Mouse (Mus musculus): ENCODE measurements around the gene Tcf20. TPM values are rescaled to one million over a fixed set of nuclear protein-coding genes. Genes with fewer than 3 reads are reported as not detected.

Gene Tcf20
- total and polyA plus RNA-seq, 3 experiments, result 34.7 to 92.0 (median 91.8) TPM

Other genes starting within 250 kb of the Tcf20 start
- not detected in 2 replicates for gene Cyp2d40, start 223.7 kb downstream of the Tcf20 start, total RNA-seq (2012; rRNA removed)
- gene Cyp2d40, start 223.7 kb downstream of the Tcf20 start, polyA plus RNA-seq (2012; ENCODE audit: insufficient read depth in 1 of 2, insufficient read length in 2 of 2, low read depth in 1 of 2, low replicate concordance in 2 of 2, missing spikeins in 1 of 2), result not detected
- not detected in 2 replicates for gene Cyp2d26, start 193.6 kb downstream of the Tcf20 start, total RNA-seq (2012; rRNA removed)
- not detected for gene Cyp2d26, start 193.6 kb downstream of the Tcf20 start, polyA plus RNA-seq (2012; ENCODE audit: insufficient read depth in 1 of 2, insufficient read length in 2 of 2, low read depth in 1 of 2, low replicate concordance in 2 of 2, missing spikeins in 1 of 2)
- gene Nfam1, start 45.4 kb upstream of the Tcf20 start, total RNA-seq (2012; rRNA removed), result 4.8 and 7.4 TPM in 2 replicates
- gene Nfam1, start 45.4 kb upstream of the Tcf20 start, polyA plus RNA-seq (2012; ENCODE audit: insufficient read depth in 1 of 2, insufficient read length in 2 of 2, low read depth in 1 of 2, low replicate concordance in 2 of 2, missing spikeins in 1 of 2), result 10 to 100 TPM in 1 of 2 experiments, not detected in 1; 10.5 TPM
- gene Serhl, start 101.6 kb upstream of the Tcf20 start, total RNA-seq (2012; rRNA removed), result 19.5 and 19.6 TPM in 2 replicates
- gene Serhl, start 101.6 kb upstream of the Tcf20 start, polyA plus RNA-seq (2012; ENCODE audit: insufficient read depth in 1 of 2, insufficient read length in 2 of 2, low read depth in 1 of 2, low replicate concordance in 2 of 2, missing spikeins in 1 of 2), result 10 to 100 TPM in 1 of 2 experiments, not detected in 1; 57.3 TPM
- 134 and 155 TPM in 2 replicates for gene Rrp7a, start 134.9 kb upstream of the Tcf20 start, total RNA-seq (2012; rRNA removed)
- 100 to 1,000 TPM; 283 to 483 TPM for gene Rrp7a, start 134.9 kb upstream of the Tcf20 start, polyA plus RNA-seq (2012; ENCODE audit: insufficient read depth in 1 of 2, insufficient read length in 2 of 2, low read depth in 1 of 2, low replicate concordance in 2 of 2, missing spikeins in 1 of 2)
- gene Poldip3, start 161.5 kb upstream of the Tcf20 start, total RNA-seq (2012; rRNA removed), result 104 and 113 TPM in 2 replicates
- 100 to 1,000 TPM in 1 of 2 experiments, not detected in 1; 123 TPM for gene Poldip3, start 161.5 kb upstream of the Tcf20 start, polyA plus RNA-seq (2012; ENCODE audit: insufficient read depth in 1 of 2, insufficient read length in 2 of 2, low read depth in 1 of 2, low replicate concordance in 2 of 2, missing spikeins in 1 of 2)
- 20.8 and 22.6 TPM in 2 replicates for gene Cyb5r3, start 184.7 kb upstream of the Tcf20 start, total RNA-seq (2012; rRNA removed)
- gene Cyb5r3, start 184.7 kb upstream of the Tcf20 start, polyA plus RNA-seq (2012; ENCODE audit: insufficient read depth in 1 of 2, insufficient read length in 2 of 2, low read depth in 1 of 2, low replicate concordance in 2 of 2, missing spikeins in 1 of 2), result 10 to 100 TPM in 1 of 2 experiments, not detected in 1; 67.0 TPM

Measured in MEL (cell line).